Mouse (Mus musculus): ENCODE measurements around the gene Colgalt2.

Gene Colgalt2

GRCm38 (mm10) chr1:152534531-152534930 lies 134.9 kb downstream of the Colgalt2 start:
- no peak for DNase-seq (ENCODE audit: low read depth, low spot score)

DNA sequence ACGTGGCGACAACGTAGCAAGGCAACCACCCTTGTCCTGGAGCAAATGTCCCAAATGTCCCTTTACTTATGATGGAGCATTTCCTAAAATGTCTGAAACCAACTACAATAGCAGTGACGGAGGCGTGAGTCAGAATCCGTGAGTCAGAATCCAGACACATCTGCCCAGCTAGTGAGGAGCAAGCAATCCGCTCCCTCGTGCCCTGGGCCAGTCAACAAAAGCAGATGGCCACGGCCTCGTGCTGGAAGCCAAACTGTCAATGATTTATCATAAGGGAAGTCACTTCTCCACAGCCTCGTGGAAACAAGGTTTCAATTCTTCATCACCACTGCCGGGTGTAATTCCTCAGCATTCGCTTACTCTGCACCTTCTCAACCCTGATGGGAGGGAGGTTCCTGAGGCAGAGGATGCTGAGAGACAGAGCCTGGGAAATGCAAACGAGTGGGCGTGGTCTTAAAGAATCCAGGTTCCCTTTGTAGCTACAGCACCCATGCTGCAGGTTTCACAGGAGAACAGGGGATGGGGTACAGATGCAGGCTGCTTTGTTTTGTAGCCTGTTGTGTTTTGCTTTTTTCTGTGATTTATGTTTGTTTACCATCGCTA lies 136.9 kb downstream of the Colgalt2 start:
- no peak for DNase-seq (ENCODE audit: low read depth, low spot score)

DNA sequence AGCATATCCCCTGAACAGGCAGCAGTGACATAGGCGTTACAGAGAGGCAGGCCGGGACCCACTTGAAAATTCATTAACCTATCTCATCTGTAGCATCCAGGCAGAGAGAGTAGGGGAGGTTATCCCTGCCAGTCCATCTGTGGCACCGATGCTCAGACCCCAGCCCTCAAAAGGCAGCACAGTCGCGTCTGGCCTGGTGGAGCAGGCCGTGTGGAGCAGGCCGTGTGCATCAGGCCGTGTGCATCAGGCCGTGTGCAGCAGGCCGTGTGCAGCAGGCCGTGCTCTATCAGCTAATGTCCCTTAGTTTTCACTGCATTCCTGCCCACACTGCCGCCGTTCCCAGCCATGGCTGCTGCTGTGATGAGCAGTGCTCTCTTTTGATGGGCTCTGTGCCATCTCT lies 137.6 kb downstream of the Colgalt2 start:
- no peak for DNase-seq (ENCODE audit: low read depth, low spot score)

- no peak for DNase-seq (ENCODE audit: low read depth, low spot score)
These were observed 139.2 kb downstream of the Colgalt2 start for GRCm38 (mm10) chr1:152538817-152539216.

GRCm38 (mm10) chr1:152540304-152540887 lies 140.8 kb downstream of the Colgalt2 start:
- no peak for DNase-seq (ENCODE audit: low read depth, low spot score)

- no peak for DNase-seq (ENCODE audit: low read depth, low spot score)
These were observed 143.2 kb downstream of the Colgalt2 start for GRCm38 (mm10) chr1:152542747-152543378.

DNA sequence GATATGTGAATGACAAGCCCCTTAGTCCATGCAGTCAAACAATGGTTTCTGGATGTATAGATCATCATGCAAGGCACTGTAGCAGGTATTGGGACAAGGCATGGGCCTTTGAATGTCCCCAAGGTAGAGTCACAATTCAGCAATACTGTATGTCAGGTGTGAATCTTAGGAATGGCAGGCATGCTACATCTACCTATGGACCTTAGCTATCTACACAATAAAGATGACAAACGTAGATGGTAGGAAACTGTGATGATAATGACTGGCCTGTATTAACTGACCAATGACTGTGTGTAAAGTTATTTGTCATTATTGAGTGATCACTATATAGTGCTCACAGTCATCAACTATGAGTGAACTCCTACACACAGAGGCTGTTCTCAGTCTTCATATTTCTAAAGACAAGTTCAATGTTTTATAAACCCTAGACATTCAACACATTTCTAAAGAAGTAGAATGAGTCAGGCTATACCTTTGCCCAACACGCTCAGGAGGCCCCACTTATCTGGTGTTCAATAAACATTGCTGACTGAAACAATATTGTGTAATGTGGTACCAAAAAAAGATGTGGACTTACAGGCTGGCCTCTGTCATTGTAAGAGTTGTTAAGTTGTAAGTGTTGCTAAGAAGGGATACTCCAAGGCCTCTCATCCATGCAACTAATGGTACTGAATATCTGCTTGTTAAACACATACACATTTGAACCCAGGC lies 144.0 kb downstream of the Colgalt2 start:
- no peak for DNase-seq (ENCODE audit: low read depth, low spot score)

DNA sequence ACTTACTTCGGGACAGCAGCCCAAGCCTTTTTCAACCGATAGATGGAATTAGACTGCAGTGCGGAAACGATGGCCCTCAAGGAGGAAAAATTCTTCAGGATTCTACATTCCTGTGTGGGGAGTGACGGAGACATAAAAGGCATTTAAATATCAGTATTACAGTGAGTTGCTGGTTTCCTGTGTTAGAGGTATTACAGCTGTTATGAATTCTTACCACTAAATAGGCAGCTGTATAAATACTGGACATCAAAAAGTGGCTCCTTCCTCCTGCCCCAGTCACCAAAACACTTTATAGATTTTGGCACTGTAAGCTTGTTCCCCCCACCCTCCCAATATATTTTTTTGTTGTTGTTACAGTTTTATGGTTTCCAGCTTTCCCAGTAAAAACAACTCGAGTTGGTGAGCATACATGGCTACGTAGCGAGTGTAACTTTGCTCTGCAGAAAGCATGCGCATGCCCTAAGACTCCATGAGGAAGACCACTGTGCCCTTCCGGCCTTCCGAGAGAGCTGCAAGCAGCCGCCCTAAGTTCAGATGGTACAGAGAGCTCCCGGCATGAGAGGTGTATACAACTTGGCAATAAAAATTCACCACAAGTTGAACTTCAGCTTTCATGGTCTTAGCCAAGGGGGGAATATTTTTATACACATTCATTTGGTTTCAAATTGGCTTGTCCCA lies 149.6 kb downstream of the Colgalt2 start:
- DNase-seq (ENCODE audit: low read depth, low spot score) = no peak

- DNase-seq (ENCODE audit: low read depth, low spot score) = no peak
These were observed 150.9 kb downstream of the Colgalt2 start for GRCm38 (mm10) chr1:152550544-152550943.

DNA sequence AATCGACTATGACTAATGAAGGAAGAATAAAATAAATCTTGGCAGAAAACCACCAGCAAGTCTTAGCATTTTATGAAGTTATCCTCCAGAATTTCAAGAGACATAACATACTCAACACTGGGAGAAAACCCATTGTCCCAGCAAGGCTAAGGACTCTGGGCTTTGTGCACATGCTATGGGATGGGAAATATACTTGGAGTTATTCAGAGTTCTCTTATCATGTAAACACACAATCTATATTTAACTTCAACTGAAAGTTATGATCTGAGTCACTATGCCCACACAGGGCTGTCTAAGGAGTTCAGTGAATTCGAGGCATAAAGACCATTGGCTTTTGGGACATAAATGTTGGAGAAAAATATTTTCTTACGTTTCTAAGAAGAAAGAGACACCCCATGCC lies 151.3 kb downstream of the Colgalt2 start:
- no peak for DNase-seq (ENCODE audit: low read depth, low spot score)

GRCm38 (mm10) chr1:152553912-152554547 lies 154.4 kb downstream of the Colgalt2 start:
- DNase-seq (ENCODE audit: low read depth, low spot score) = no peak

DNA sequence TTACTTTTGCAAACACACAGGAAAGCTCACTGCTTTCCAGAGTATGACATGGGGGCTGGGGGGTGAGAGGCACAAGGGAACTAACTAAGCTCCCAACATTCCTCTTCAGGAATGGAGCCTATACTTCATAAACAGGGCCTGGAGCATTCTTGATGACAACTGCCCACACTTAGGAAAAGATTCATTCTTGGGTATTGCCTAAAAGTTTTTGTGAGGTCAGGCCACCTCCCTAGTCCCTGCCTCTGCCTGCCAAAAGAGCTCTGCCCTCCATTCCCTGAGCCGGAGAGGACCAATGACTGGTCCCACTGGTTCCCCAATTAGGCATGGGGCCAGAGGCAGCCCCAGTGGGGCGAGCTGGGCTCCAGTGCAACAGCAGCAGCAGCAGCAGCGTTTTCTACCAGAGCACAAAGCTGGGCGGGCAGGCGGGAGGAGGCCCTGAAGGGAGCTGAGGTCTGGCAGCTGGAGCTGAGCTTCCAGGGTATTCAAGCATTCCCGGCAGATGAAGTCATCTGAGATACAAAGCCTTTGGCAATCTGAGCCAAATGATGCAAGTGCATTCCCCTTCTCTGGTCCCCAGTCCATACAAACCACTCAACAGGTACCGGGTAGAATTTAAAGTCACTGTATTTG lies 156.4 kb downstream of the Colgalt2 start:
- no peak for DNase-seq (ENCODE audit: low read depth, low spot score)

- DNase-seq (ENCODE audit: low read depth, low spot score) = no peak
These were observed 157.1 kb downstream of the Colgalt2 start for GRCm38 (mm10) chr1:152556576-152557281.

All from telencephalon, adult 2 months (tissue).